Mouse (Mus musculus) gastrocnemius, adult 18-20 months (tissue): ENCODE results near the gene Ggct. TPM values are rescaled to one million over a fixed set of nuclear protein-coding genes. Genes with fewer than 3 reads are reported as not detected.
"Not testable (repeated sequence)": the region's sequence is repeated elsewhere in the genome, so short reads cannot be mapped to it uniquely, and the experiment has no call there.

Source experiments
- DNase-seq: peaks from one replicate; pipeline ENCODE4 v3.0.0; 2021; ENCODE audit warnings: low spot score
- total RNA-seq, 2 experiments: library from RNA; stranded (reverse); gene quantifications; 2 replicates each; pipeline ENCODE4 v1.2.3; 2021

Gene Ggct
- total RNA-seq, 2 experiments from 2014 or later = 6.6 to 8.3 TPM

DNA sequence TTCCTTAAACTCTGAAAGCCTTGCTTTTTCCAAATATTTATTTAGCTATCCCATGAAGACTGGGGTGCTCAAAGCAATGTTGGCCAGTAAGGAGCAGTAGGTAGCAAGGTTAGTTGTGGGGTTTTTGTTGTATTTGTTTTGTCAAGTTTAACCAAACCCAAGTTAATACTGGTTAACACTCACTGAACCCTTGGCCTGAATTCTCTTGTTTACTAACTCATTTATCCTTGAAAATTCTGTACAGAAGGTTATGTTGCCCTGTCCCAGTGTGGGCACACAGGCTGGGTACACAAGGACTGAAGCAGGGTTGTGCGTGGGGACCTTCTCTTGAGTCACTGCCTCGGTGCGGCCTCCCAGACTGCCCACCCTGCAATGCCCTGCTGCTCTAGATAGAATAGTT is 3.6 kb upstream of the Ggct start:
- DNase-seq = no peak

DNA sequence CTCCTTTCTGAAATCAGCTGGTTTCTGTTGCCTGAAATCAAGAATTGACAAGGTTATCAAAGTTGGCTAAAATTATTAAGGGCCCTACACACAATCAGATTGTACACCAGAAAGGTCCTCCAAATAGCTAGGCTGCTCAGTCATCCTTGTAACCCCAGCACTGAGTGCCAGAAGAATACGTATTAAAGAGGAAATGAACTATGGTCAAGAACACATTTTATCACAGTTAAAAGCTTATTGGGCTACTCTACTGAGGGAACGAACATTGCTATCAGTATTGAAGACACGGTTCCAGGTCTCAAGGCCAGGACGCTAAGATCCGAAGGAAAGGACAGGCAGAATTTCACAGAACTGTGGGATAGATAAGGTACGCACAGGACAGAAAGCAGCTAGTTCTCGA is 609 bp downstream of the Ggct start:
- DNase-seq = no peak

DNA sequence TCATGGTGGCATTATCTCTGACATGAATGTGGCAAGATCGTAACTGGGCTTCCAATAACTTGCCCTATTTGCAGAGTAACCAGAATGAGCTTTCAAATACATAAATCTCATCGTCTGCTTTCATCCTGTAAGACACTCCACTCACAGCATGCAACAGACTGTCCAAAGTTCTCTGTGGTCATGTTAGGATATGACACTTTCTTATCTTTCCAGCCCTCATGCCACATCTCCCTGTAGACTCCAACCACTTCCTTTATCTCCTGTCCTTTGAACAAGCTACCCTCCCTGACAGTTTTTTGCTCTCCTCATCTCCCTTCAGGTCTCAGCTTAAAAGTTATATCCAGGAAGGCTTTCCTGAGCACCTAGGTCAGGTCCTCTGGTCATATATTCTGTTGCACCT is 1.6 kb downstream of the Ggct start:
- no peak for DNase-seq

DNA sequence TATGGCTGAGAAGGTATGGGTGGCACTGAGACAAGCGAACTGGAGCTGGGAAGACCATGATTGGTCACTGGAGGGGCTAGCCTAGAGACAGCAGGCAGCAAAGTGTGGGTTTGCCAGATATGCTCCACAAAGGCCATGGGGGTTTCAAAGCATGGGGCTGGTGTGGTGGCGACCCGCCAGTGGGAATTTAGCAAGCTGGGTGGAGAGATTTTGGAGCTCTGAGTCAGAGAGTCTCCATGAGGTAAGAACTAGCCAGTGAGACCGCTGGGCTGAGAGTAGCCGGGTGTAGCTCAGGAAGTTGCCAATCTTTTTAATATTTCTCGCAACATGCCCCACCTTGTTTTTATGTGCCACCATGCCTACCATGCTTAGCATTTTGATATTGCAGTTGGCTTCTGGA is 4.6 kb downstream of the Ggct start:
- DNase-seq = no peak

DNA sequence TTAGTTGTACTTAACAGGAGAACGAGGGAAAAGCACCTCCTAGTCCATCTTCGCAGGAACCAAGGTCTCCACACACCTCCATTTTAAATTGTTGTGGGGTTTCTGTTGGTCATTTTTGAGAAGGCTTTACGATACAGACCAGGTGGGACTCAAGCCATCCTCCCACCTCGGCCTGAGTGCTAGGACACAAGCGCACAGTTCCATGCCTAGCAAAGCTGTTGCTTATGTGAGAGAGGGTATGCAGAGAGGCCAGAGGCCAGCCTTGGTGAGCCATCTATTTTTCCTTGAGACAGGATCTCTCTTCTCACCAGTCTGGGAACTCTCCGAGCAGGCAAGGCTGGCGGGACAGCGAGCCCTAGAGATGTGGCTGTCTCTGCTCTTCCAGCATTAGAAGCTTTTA is 8.7 kb downstream of the Ggct start:
- no peak for DNase-seq

DNA sequence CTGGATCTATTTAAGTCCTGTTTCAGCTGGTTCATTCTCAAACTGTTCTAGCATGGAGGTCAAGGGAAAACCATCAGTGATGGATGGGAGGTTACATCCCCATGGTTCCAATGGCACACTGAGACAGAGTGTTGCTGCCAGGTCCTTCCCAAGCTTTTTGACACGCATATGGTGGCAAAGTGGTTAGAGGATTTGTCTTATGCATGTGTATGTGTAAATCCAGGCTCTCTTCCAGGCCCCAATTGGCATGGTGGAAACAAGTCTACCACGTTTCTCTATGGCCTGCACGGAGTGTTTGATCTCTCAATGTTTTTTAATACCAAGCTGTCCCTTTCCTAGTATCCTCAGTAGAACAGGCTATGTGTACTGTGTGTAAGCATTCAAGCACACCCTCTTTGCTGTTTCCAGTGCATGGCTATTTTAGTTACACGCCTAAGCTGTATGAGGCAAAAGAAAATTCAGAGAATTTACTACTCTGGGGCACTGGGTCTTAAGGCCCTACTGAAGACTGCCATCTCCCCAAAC is 9.2 kb downstream of the Ggct start:
- no peak for DNase-seq

DNA sequence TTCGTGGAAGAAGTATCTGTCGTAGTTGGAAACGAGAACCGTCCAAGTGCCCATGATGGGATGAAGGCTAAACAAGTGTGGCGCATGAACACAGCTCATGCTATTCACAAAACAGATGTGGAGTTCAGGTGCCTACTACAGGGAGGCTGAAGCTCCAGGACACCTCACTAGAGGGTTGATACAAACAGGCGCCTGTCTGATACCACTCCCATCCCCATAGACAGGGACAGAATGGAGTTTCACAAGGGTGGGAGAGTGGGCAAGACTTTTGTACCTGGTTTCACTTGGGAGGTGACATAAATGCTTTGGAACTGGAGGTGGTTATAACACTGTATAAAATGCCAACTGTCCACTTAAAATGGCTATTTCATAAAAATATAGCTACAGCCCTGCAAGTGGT is 13.3 kb downstream of the Ggct start:
- no peak for DNase-seq

DNA sequence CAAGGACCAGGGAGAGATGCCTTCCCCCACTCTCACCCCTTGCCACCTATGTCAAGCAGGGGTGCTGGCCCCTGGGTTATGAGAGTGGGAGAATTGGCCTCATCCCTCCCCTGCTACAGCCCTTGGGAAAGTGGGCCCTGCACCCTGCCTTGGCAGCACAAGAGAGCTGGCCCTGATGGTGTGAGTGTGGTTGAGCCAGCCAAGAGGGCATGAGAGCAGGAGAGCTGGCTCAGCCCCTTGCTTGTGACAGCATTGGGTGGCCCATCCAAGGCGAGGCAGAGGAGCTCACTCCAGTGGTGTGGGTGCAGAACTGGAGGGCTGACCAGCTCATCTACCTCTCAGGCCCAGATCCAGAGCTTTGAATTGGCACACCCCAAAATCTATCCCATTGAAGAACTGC is 17.1 kb downstream of the Ggct start:
- DNase-seq = no peak

DNA sequence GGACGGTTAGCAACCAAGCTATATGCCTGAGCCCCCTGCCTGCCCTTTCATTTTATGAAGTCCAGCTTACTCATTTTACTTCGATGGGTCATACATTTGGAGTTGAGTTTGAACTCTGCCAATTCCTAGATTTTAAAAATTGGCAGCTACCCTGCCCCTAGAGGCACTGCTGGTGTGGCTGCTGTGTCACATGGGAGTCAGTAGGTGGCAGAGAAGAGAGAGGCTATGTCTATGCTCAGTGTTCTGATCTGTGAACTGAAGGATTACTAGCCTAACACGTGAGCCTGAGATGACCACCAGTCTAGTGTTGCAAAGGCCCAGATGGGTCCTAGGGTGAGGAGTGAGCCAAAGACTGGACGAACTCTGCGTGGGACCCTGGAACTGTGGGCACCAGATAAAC is 18.2 kb downstream of the Ggct start:
- DNase-seq = peak; percentile 30

DNA sequence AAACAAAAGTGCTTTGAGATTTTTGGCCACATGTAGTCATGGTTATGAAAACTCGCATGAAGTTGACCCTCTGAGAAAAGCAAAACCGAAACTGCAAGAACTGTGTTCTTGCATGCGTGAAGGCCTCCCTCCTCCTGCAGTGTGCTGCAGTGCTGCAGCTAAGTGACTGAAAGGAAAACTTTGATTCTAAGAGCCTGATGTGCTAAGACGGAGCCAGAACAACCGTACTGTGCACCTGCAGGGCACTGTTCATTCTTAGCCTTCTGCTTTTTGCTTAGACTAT is 19.9 kb downstream of the Ggct start:
- DNase-seq = peak; percentile 30

DNA sequence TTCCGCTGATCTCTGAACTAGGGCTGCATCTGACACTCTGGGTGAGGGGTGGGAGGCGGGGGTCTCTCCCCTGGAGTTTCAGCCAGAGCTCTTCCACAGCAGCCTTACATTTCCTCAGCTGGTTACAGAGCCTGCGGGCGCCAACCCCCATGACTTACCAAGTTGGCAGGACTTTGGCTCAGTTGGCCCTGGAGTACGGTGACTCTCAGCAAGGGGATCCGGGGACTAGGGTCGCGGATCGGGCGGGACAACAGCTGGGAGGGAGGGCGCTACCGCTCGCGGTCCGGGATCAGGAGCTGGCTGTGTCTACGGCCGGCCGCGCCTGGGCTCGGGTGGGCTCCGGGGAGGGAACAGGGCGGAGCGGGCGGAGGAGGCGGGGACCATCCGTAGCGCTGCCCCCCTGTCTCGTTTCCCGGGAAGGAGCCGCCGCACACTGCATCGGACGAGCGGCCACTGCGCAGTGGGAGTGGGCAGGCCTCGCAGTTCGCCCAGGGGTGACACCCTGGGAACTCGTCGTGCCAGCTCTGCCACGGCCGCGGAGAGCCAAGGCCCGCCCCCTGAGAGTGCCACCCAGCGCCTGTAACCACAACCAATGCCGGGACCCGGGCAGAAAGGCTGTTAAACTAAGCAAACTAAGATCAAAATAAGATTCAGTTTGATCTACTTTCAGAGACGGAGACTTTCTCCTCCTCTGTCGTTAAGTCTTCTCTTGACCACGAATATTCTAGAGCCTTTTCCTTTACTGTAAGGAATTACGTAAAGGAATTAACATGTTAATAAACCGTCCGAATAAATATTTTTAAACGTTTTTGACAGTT is 20.4 kb downstream of the Ggct start, which contains the start of gene Nod1:
Nod1 (minus strand) TSS at position 502 of the 818 bp plus-strand sequence.
- DNase-seq = peak; percentile 84

DNA sequence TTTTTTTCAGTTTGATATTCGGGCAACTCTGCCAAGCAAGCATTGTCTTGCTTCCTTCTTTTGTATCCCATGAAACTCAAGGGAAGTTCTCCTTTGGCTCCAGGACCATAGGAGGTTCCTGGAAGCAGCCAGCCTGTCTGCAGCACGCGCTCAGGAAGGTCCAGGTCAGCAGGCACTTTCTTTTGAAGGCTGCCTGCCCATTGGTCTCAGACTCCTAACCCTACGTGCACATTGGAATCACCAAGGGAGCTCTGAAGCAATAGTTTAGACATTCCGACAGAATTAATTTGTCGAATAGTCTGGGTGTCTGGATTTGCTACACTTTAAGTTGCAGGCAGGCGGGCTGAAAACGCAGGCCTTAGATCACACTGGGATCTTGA is 21.0 kb downstream of the Ggct start:
- DNase-seq = peak; percentile 29

DNA sequence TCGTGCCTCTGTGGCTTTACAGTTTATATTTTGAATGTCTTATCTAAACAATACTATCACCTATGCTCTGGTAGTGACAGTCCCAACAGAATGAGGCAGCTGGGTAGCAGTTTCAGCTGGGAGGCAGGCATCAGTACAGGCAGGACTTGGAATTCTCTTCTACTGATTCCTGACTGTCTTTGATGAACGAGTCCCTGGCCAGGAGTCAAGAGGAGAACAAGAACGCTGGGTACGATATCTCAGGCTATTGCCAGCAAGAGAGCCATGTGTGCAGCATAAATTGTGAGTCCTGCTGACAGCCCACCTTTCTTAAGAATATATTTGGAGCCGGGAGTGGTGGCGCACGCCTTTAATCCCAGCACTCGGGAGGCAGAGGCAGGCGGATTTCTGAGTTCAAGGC is 22.2 kb downstream of the Ggct start:
- peak; percentile 48 for DNase-seq

DNA sequence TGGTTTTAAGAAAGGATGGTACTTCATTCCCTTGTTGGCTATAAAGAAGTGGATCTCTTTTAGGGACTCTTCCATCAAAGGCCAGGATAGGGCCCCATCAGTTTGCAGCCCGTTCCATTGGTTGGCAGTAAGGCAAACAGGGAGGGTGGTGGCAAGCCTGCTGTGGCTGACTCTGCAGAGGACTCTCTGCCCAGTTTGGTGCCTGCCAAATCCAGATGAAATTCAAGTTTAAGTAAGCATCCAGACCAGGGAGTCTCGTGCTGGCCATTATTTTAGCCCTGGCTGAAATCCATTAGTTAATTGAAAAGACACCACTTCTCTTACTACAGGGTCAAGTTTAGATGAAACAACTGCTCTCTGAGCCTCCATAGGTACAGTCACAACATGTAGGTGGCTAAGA is 22.9 kb downstream of the Ggct start:
- no peak for DNase-seq

DNA sequence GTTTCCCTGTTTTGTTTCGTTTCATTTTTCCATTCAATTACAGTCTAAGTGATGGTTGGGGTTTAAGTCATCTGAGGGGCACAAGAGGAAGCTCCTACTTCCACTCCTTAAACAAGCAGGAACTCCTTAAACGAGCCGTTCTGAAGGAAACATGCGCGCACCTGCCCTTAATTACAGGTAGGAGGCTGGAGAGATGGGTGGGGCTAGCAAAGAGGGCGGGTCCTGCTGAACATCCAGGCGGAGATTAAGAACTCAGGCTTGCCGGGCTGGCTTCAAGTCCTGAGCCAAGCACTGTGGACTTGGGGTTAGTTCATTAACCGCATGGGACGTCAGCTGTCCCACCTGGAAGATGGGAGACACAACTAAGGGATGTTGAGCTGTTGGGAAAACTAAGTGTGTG is 25.2 kb downstream of the Ggct start:
- DNase-seq = no peak

DNA sequence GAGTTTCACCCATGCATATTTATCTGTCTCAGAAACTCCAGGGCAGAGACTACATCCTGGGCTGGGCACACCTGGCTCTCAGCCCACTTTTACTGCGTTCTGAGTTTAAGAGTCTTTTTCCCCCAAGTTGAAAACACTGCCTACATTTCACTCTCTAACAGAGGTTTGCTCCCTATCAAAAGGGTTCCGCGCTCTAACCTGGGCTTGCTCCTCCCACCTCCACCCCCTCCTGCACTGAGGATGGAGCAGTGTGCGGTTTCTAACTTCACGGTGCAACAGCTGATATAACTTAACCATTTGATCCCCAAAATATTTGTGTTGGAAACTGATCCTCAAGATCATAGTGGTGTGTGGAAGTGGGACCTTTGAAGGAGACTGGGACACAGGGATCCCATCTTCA is 27.5 kb downstream of the Ggct start:
- DNase-seq = no peak

DNA sequence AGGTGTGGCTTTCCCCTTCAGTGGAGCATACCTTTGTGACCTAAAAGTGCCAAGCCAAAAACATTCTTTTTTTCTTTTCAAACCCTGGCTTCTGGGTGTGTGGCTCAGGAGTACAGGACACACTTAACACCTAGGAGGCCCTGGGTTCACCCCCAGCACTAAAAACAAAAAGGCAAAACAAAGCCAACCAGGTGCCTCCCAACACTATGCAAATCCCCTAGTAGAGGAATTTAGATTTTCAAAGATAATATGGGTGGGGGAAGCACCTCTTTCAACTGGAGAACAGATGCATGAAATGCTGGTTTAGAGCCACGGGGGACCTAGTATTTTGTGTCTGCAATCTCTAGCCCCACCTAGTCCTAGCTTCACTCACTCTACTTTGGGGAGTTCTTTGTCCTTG is 28.0 kb downstream of the Ggct start:
- DNase-seq = no peak

DNA sequence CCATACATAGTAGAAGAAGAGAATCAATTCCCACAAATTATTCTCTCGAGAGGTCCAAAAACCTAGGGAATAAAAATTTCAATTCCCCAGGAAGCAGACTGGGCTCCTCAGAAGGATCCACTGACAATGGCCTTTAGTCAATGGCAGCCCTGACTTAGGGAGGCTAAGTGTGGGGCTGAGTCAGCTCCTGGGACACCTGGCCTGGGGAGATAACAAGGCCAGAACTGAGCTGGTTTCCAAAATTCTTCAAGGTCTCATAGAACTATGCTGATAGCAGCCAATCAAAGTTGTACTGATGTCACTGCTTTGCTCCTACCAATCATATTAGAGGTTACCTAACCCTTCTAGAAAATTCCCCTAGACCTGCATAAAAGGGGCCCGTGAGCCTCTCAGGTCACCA is 29.2 kb downstream of the Ggct start:
- DNase-seq = no peak

DNA sequence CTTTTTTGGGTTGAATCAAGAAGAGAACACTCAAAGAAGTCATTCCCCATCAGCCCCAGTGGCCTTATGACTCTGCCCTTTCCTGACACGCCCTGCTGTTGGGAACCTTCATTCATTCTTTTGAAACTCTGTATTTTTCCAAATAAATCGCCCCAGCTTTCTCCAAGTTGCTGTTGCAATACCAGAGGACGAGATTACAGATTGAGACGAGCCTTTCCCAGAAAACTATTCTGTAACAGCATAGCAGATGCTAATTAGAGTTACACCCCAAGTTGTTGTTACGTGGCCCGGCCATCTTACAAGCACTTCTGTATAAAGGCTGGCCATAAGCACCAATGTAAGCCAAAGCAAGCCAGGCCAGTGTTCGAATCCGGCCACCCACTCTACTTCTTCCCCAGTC is 35.1 kb downstream of the Ggct start:
- DNase-seq = peak; percentile 50

DNA sequence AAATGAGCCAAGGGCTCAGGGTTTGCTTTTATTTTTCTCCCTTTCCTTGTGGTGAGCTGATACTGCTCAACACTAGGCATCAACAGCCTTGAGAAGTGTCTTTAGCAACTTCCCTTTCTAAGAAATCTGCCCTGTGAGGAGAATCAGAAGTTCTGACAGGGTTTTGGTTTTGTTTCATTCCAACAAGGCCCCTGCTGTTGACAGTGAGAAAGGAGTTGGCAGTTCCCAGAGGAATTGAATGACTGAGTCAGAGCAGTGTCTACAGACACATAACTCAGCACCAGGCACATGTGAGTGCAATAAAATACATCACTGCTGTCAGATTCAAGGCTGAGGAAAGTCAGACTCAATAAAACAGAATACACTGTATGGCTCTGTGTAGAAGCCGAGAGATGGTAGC is 36.3 kb downstream of the Ggct start:
- peak; percentile 24 for DNase-seq

DNA sequence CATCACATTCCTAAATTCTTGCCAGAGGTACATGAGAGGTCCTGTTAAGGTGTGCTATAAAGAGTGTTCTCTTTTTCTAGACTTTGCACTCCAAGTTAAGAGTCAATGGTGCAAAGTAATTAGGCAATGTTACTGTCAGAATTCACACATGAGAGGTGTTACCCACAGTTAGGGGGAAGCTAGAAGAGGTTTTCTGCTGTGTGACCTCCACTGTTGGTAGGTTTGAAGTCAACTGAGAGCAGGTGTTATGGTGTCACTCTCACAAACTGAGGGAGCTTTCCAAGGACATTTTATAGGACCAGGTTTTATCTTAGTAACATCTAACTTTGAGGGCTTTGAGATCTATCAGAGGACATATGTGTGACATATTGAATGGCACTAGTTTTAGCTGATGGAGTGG is 36.8 kb downstream of the Ggct start:
- no peak for DNase-seq

DNA sequence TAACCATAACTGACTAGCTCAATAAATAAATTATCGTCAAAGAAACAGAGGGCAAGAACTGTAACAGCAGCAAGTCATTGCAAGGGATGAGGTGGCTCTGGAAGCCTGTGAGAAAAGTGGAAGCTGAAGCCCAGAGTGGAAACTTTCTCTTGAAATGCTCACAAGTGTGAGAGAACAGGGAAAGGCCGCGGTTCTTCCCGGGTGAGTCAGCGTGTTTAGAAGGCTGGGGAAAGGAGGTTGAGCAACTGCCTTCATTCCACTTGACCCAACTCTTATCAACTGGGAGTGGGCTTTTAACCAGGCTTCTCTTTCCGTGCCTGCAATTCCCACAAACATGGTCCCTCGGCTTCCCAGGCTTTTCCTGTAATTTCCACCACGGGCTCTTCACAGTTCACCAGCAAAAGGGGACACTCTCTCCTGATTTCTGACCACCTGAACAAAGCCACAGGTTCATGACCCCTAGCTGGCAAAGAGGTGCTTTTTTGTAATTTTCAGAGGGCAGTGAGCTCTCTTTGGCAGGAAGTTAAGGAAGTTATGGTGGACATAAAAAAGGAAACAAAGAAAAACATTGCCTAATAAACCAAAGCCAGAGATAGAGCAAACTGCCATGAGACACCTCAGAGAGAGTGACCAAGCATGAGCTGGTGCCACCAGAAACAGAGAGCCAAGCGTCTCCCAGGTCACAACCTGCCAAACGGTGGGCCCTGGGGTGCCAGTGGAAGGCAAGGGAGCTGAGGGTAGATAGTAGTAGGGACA is 37.9 kb downstream of the Ggct start:
- DNase-seq = peak; percentile 60

DNA sequence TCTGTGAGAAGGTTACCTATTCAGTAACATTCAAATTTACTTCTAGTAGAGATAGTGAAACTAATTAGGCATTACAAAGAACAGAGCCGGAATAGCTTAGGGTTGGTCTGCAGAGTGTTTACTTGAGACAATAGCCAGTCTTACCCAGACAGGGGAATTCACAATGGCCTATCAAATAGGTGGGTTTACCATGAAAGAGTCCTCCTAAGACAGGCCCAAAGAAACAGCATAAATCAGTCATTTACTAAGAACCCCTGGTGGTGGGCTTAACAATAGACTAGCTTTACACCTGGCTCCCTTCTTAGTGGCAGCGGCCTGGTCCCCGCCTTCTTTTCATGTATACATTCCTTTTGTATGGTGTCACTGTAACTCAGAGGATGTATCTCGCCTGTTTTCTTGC is 39.4 kb downstream of the Ggct start:
- DNase-seq = not testable (repeated sequence)
